Mouse (Mus musculus) neural tube, embryonic 14.5 days (tissue): Measurements from ENCODE around the gene Gse1. TPM values are rescaled to one million over a fixed set of nuclear protein-coding genes. Genes with fewer than 3 reads are reported as not detected.

ENCODE experiments used
- ATAC-seq: fragments of 200-750 bp; cut with Nextera tagmentation; 2 replicates; pipeline ENCODE4 v1.8.0; 2017; ENCODE audit warnings: low read depth, mild to moderate bottlenecking, moderate TSS enrichment, moderate library complexity
- H3K27ac ChIP-seq: fragments of 300-500 bp; sonication (generic); 2 replicates; pipeline ENCODE4 v1.5.1; 2014; ENCODE audit warnings: low read depth, mild to moderate bottlenecking, control low read depth, low read length, moderate library complexity, mixed read lengths
- H3K27me3 ChIP-seq: fragments of 300-500 bp; sonication (generic); 2 replicates; pipeline ENCODE4 v1.6.1; 2014; ENCODE audit warnings: low read length; ENCODE audit not compliant: control insufficient read depth, insufficient read depth
- H3K36me3 ChIP-seq: fragments of 300-500 bp; sonication (generic); 2 replicates; pipeline ENCODE4 v1.6.1; 2014; ENCODE audit warnings: low read length, mixed read lengths; ENCODE audit not compliant: control insufficient read depth, insufficient read depth
- H3K4me1 ChIP-seq: fragments of 300-500 bp; sonication (generic); 2 replicates; pipeline ENCODE4 v1.6.1; 2014; ENCODE audit warnings: low read length; ENCODE audit not compliant: control insufficient read depth, insufficient read depth
- H3K4me2 ChIP-seq: fragments of 300-500 bp; sonication (generic); 2 replicates; pipeline ENCODE4 v1.6.1; 2014; ENCODE audit warnings: mild to moderate bottlenecking, low read depth, low read length, control low read depth
- H3K4me3 ChIP-seq: fragments of 300-500 bp; sonication (generic); 2 replicates; pipeline ENCODE4 v1.5.1; 2014; ENCODE audit warnings: low read depth, low read length, control low read depth, mixed read lengths
- H3K9ac ChIP-seq: fragments of 300-500 bp; sonication (generic); replicated peaks from 2 replicates; pipeline ENCODE4 v1.6.1; 2014; ENCODE audit warnings: low read depth, mild to moderate bottlenecking, control low read depth, low read length, mixed read lengths
- H3K9me3 ChIP-seq: fragments of 300-500 bp; sonication (generic); 2 replicates; pipeline ENCODE4 v1.6.1; 2016; ENCODE audit warnings: low read length; ENCODE audit not compliant: control insufficient read depth
- WGBS: fragments of 180-500 bp; shearing (Covaris S2); extraction: QIAGEN DNeasy Blood & Tissue Kit; methylation state at CpG from one replicate; pipeline ENCODE4 v1.1.7; 2014; 5-methylcytosine and 5-hydroxymethylcytosine counted together
- polyA plus RNA-seq: library from polyadenylated mRNA; unstranded; fragments of >200 nt; fragmentation: Nextera tagmentation; extraction: Ambion mirVana; gene quantifications from 2 replicates; pipeline ENCODE4 v1.2.1, GENCODE M21; 2014

Gse1 gene
- polyA plus RNA-seq, 1 experiment from 2014 or later = 23.3 TPM

DNA sequence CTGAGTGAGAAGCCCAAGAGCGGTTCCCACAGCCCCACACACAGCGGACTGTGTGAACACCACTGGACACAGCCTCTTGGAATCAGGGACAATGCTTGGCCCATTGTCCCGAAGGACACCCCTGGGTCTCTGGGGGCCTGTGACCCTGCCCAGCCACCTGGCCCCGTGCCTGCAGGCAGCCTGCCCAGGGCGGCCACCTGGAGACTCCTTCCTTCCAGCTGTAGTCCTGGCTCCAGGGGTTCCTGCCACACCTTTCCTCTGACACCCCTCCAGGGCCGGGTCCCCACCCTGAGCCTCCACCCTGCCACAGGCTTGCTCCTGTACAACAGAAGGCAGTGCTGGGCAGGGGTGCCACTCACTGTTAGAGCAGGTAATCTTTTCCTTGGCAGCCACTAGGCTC lies 39.7 kb upstream of the Gse1 start:
- Histone ChIP-seq H3K4me3 (no peak overlapping the region), H3K4me1 (peaks cover 34% of the 10 kb centered on the region), H3K36me3 (no peaks in the 10 kb centered on the region), H3K27ac (no peak overlapping the region), H3K27me3 (no peaks in the 10 kb centered on the region), H3K9ac (no peak overlapping the region), H3K4me2 (no peak overlapping the region), H3K9me3 (no peaks in the 10 kb centered on the region)
- ATAC-seq = no peak
- 85% methylated on average over 6 of the region's 6 CpGs for WGBS

DNA sequence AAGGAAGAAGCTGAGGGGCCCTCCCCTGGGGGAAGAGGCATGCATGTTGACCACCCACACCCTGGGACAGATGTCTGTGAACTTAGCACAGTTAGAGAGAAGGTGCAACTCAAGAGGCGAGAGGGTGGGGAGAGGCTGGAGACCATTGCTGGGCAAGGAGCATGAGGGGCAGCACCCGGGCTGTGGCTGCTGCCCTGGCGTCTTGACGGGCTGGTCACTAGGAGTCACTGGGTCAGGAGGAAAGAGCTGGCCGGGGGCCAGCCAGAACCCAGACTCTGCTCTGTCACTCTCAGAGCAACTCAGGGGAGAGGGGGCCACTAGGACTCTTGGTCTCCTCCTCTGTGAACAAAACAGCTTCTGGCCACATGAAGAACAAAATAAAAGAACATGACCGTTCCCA lies 38.8 kb upstream of the Gse1 start:
- no peaks in the 10 kb centered on the region for H3K9me3 ChIP-seq
- 85% methylated on average over 6 of the region's 6 CpGs for WGBS
- ATAC-seq = no peak
- no peak overlapping the region for H3K4me3 ChIP-seq
- no peaks in the 10 kb centered on the region for H3K27me3 ChIP-seq
- no peak overlapping the region for H3K4me2 ChIP-seq
- H3K36me3 ChIP-seq = no peaks in the 10 kb centered on the region
- H3K4me1 ChIP-seq = peaks cover 34% of the 10 kb centered on the region
- no peak overlapping the region for H3K9ac ChIP-seq
- no peak overlapping the region for H3K27ac ChIP-seq

DNA sequence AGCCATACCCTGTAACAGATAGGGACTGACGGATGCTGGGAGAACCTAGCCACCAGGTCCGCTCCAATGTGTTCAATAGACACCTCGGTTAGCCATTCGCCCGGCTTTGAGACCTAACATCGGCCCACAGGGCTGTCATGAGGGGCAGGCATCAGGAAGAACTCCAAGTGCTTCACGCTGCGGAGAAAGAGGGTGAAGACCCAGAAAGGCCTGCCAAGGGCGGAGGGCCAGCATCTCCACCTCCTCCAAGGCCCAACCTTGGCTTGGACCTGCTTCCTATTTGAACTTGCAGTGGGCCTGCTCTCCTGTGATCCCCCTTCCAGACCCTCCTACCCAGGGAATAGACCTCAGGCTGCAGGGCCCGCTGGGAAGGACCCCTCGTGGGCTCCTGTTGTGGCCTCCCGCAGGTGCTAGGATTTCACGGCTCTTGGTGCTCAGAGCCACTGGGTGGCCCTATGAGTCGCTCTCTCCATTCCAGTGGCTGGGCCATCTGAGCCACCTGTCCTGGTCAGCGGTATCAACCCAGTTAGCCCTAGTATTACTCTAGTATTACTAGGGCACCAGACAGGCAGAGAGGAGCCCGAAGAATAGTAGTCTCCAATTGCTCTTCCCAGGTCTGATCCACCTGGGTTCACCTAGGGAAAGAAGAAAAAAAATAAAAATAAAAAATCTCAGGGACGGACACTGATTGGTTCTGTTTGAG lies 38.0 kb upstream of the Gse1 start:
- peaks cover 29% of the 10 kb centered on the region for H3K4me1 ChIP-seq
- H3K4me2 ChIP-seq = no peak overlapping the region
- H3K9ac ChIP-seq = no peak overlapping the region
- no peaks in the 10 kb centered on the region for H3K36me3 ChIP-seq
- no peak overlapping the region for H3K4me3 ChIP-seq
- no peak overlapping the region; the same call in 1 of the 2 replicates for H3K27ac ChIP-seq
- H3K27me3 ChIP-seq = no peaks in the 10 kb centered on the region
- no peak for ATAC-seq
- H3K9me3 ChIP-seq = no peaks in the 10 kb centered on the region
- WGBS = 78% methylated on average over 17 of the region's 17 CpGs

GRCm38 (mm10) chr8:120190810-120191413 lies 37.3 kb upstream of the Gse1 start:
- peak overlapping the region; percentile 80 for H3K27ac ChIP-seq
- H3K4me3 ChIP-seq = no peak overlapping the region
- H3K27me3 ChIP-seq = no peaks in the 10 kb centered on the region
- H3K9me3 ChIP-seq = no peaks in the 10 kb centered on the region
- peak overlapping the region; percentile 22 for H3K9ac ChIP-seq
- H3K4me2 ChIP-seq = peak overlapping the region; percentile 38
- ATAC-seq = peak; percentile 83
- peaks cover 22% of the 10 kb centered on the region for H3K4me1 ChIP-seq
- no peaks in the 10 kb centered on the region for H3K36me3 ChIP-seq
- 28% methylated on average over 19 of the region's 20 CpGs for WGBS

- Histone ChIP-seq H3K27ac (peak overlapping the region; percentile 80), H3K27me3 (no peaks in the 10 kb centered on the region), H3K9me3 (no peaks in the 10 kb centered on the region), H3K4me3 (no peak overlapping the region), H3K4me1 (peaks cover 16% of the 10 kb centered on the region; the same call in 1 of the 2 replicates), H3K9ac (no peak overlapping the region), H3K4me2 (no peak overlapping the region), H3K36me3 (no peaks in the 10 kb centered on the region)
- no peak for ATAC-seq
- WGBS = 67% methylated on average over 5 of the region's 5 CpGs
Measured at GRCm38 (mm10) chr8:120191633-120192032, 36.6 kb upstream of the Gse1 start.

DNA sequence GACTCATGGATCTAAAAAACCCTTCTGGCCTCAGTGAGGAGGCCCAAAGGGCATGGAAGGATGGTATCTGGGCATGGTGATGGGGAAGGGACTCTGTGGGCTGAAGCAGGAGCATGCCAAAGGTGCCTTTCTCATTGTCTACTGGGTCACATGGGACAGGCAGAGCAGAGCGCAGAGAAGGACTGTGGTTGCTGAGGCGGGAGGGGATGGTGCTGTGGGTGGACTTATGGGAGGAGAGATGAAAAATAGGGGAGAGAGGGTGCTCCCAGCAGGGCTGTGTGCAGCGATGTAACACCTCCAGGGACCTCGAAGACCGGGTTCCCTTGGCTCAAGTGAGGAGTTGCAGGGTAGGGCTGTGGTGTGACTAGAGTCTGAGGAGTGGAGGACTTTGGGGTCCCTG lies 36.1 kb upstream of the Gse1 start:
- no peak for ATAC-seq
- no peak overlapping the region for H3K4me2 ChIP-seq
- H3K36me3 ChIP-seq = no peaks in the 10 kb centered on the region
- H3K4me1 ChIP-seq = peaks cover 15% of the 10 kb centered on the region; the same call in 1 of the 2 replicates
- H3K9me3 ChIP-seq = no peaks in the 10 kb centered on the region
- H3K4me3 ChIP-seq = no peak overlapping the region
- H3K27ac ChIP-seq = no peak overlapping the region
- H3K27me3 ChIP-seq = no peaks in the 10 kb centered on the region
- 98% methylated on average over 5 of the region's 5 CpGs for WGBS
- no peak overlapping the region for H3K9ac ChIP-seq

DNA sequence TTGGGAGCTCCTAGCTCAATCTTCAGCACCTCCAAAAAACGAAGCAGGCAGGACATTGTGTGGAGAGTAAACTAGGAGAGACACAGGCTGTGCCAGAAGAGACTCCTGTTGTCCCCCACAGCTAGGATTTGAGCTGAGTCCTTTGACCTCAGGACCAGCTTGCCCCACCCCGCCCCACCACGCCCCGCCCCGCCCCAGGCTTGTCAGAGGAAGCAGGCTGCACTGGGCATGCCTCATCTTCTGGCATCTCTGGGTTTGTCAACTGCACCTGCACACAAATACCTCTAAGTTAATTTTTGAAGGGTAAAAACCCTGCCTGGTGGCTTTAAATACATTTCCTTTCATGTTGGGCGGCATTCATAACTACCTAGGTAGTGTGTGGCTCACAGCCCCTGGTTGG lies 26.9 kb upstream of the Gse1 start:
- H3K27me3 ChIP-seq = no peaks in the 10 kb centered on the region
- no peaks in the 10 kb centered on the region for H3K36me3 ChIP-seq
- 85% methylated on average over 6 of the region's 6 CpGs for WGBS
- H3K4me2 ChIP-seq = no peak overlapping the region
- no peak for ATAC-seq
- H3K9me3 ChIP-seq = no peaks in the 10 kb centered on the region
- H3K9ac ChIP-seq = no peak overlapping the region
- H3K27ac ChIP-seq = no peak overlapping the region
- no peak overlapping the region for H3K4me3 ChIP-seq
- no peaks in the 10 kb centered on the region for H3K4me1 ChIP-seq

GRCm38 (mm10) chr8:120202546-120202945 lies 25.7 kb upstream of the Gse1 start:
- WGBS = 63% methylated on average over 3 of the region's 3 CpGs
- Histone ChIP-seq H3K36me3 (no peaks in the 10 kb centered on the region), H3K27ac (no peak overlapping the region), H3K27me3 (no peaks in the 10 kb centered on the region), H3K4me1 (no peaks in the 10 kb centered on the region), H3K4me3 (no peak overlapping the region), H3K9me3 (no peaks in the 10 kb centered on the region), H3K9ac (no peak overlapping the region), H3K4me2 (no peak overlapping the region)
- no peak for ATAC-seq

- WGBS = 71% methylated on average over 7 of the region's 7 CpGs
- H3K9me3 ChIP-seq = no peaks in the 10 kb centered on the region
- peaks cover 4% of the 10 kb centered on the region; the same call in 1 of the 2 replicates for H3K4me1 ChIP-seq
- H3K27me3 ChIP-seq = no peaks in the 10 kb centered on the region
- no peak overlapping the region for H3K27ac ChIP-seq
- no peaks in the 10 kb centered on the region for H3K36me3 ChIP-seq
- no peak overlapping the region for H3K4me3 ChIP-seq
- H3K9ac ChIP-seq = no peak overlapping the region
- ATAC-seq = no peak
- H3K4me2 ChIP-seq = no peak overlapping the region
Measured at GRCm38 (mm10) chr8:120204736-120205360, 23.4 kb upstream of the Gse1 start.
